Mouse (Mus musculus): ENCODE measurements around the gene Uevld. TPM values are rescaled to one million over a fixed set of nuclear protein-coding genes. Genes with fewer than 3 reads are reported as not detected.

The Uevld gene
- 3.5 and 3.9 TPM in 2 replicates for polyA plus RNA-seq (2021; fragmentation: Nextera tagmentation)
- long read RNA-seq, experiment 1, full-length matches to known transcripts, result 36 of 42 reads
- long read RNA-seq, experiment 1, partial matches to known transcripts, result 2 of 42 reads
- long read RNA-seq, experiment 1, other reads (novel, unspliced or antisense), result 4 of 42 reads
- long read RNA-seq, experiment 2, full-length matches to known transcripts, result 2 of 5 reads
- long read RNA-seq, experiment 2, partial matches to known transcripts, result 2 of 5 reads
- long read RNA-seq, experiment 2, other reads (novel, unspliced or antisense), result 1 of 5 reads

GRCm38 (mm10) chr7:46957831-46958691, at the start of gene Uevld:
Uevld (minus strand) TSS chr7:46958527.

DNA sequence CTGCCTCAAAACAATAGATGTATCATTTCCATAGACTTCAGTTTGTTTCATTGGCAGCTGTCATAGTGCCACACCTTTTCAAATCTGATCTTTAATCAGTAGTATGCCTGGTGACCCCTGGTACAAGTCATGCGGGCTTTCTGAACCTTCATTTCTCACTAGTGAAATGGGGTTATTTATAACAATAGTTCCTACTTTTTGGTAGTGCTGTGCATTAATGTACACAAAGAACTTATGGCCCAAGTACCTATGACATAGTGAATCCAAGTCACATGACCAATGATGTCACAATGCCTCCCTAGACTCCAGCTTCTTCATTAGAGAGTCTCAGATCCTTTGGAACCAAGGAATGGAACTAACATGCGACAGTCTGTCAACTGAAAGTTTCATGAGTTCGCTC, 25.0 kb upstream of the Uevld start, which contains the start of gene Gm9999:
Gene Gm9999, plus strand, starts transcription at position 301 of the 400 bp plus-strand sequence.

DNA sequence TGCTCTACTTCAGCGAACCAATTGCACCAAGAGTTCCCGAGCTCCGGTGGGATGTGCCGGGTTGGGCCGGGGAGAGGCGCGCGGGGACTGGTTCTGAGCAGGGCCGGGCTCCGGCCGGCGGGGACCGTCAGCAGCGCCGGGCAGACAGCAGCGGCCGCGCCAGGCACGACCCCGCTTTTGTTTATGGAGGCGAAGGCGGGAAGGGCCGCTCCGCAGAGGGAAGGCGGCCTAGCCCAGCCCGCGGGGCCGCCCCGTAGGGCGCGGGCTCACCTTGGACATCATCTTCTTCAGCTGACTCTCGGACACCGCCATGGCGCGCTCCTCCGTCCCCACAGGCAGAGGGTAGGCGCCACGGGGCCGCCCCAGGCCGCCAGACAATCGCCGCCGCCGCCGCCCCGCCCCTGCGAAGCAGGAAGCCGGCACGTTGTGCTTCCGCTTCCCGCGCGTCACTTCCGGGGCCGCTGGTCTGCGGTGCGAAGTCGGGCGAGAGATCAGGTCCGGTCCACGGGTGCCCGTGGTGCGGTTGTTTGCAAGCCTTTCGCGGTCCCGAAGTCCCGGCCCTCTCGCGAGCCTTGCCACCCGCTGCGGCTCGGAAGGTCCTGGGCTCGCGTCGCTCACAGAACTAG, 38.7 kb downstream of the Uevld start, which contains the start of gene Tsg101:
Gene Tsg101, minus strand, starts transcription at position 419 of the 626 bp plus-strand sequence.

Other genes with a start within 250 kb of the Uevld start
- gene Saal1, start 247.8 kb downstream of the Uevld start, polyA plus RNA-seq (2021; fragmentation: Nextera tagmentation), result 8.4 and 12.0 TPM in 2 replicates
- not detected in 2 replicates for gene Saa3, start 242.8 kb downstream of the Uevld start, polyA plus RNA-seq (2021; fragmentation: Nextera tagmentation)
- not detected in 2 replicates for gene Saa4, start 225.9 kb downstream of the Uevld start, polyA plus RNA-seq (2021; fragmentation: Nextera tagmentation)
- gene Saa1, start 215.5 kb downstream of the Uevld start, polyA plus RNA-seq (2021; fragmentation: Nextera tagmentation), result 0.13 TPM in 1 of 2 replicates, not detected in the other
- not detected in 2 replicates for gene Saa2, start 206.7 kb downstream of the Uevld start, polyA plus RNA-seq (2021; fragmentation: Nextera tagmentation)
- 3.5 and 3.7 TPM in 2 replicates for gene Hps5, start 162.5 kb downstream of the Uevld start, polyA plus RNA-seq (2021; fragmentation: Nextera tagmentation)
- 18.6 and 21.7 TPM in 2 replicates for gene Gtf2h1, start 162.4 kb downstream of the Uevld start, polyA plus RNA-seq (2021; fragmentation: Nextera tagmentation)
- gene Ldha, start 117.1 kb downstream of the Uevld start, polyA plus RNA-seq (2021; fragmentation: Nextera tagmentation), result 853 and 1,022 TPM in 2 replicates
- 0.18 TPM in 1 of 2 replicates, not detected in the other for gene Ldhc, start 97.3 kb downstream of the Uevld start, polyA plus RNA-seq (2021; fragmentation: Nextera tagmentation)
- gene Tsg101, start 38.6 kb downstream of the Uevld start, polyA plus RNA-seq (2021; fragmentation: Nextera tagmentation), result 241 and 242 TPM in 2 replicates
- gene Gm9999, start 25.1 kb upstream of the Uevld start, polyA plus RNA-seq (2021; fragmentation: Nextera tagmentation), result not detected in 2 replicates
- gene Spty2d1, start 49.9 kb upstream of the Uevld start, polyA plus RNA-seq (2021; fragmentation: Nextera tagmentation), result 4.2 TPM in 2 replicates
- gene Tmem86a, start 92.1 kb upstream of the Uevld start, polyA plus RNA-seq (2021; fragmentation: Nextera tagmentation), result 20.9 and 24.1 TPM in 2 replicates
- 74.9 and 113 TPM in 2 replicates for gene Ptpn5, start 175.2 kb upstream of the Uevld start, polyA plus RNA-seq (2021; fragmentation: Nextera tagmentation)
- gene Mrgpra6, start 246.4 kb upstream of the Uevld start, polyA plus RNA-seq (2021; fragmentation: Nextera tagmentation), result not detected in 2 replicates

All from left cerebral cortex, adult 6 months (tissue).